Mouse (Mus musculus): ENCODE measurements around the gene Trem1. TPM values are rescaled to one million over a fixed set of nuclear protein-coding genes. Genes with fewer than 3 reads are reported as not detected.

Trem1 gene
- not detected in 2 replicates for polyA plus RNA-seq (2021; fragmentation: Nextera tagmentation)
- long read RNA-seq, experiment 1: 0 reads
- long read RNA-seq, experiment 2: 0 reads

DNA sequence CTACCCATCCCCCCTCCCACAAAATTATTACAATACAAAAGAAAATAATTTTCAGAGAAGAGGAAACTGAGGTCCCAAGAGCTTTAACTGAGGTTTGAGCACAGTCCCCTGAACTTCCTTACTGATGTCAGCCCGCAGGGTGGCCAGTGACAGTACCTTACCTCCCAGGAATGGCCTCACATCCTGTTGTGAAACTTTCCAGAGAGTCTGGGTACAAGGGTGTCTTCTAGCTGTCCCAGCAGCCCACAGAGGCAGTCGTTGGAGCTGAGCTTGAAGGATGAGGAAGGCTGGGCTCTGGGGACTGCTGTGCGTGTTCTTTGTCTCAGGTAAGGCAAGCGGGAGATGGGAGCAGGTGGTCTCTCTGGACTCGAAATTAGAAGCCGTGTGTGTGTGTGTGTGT is at the start of gene Trem1:
Gene Trem1 (plus strand): TSS at position 251 of the 400 bp plus-strand sequence.

DNA sequence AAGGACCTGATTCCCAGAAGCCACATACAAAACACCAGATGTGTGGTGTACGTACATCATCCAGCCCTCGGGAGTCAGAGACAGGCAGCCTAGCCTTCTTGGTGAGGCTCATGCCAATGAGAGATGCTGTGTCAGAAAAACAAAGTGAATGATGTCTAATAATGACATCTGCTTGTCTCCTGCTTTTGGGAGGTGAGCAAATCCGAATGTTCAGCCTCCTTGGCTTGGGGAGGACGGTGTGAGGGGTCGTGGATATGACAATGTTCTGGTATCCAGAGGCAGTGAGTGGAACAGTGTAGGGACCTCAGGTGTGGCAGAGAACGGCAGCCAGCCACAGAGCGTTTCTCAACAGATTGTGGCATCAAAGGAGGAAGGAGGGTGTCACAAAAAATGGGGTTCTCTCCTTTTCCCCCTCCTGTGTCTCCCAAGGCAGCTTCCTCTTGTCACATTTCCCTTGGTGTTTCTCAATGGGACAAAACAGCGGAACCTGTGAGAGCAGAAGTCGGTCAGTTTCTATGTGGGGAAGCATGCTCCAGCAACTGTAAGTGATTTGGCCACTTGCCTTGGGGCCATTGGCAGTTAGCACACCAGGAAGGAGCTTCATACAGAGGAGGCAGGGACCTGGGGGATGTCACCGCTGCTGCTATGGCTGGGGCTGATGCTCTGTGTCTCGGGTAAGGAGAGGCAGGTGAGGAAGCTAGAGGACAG is 14.8 kb downstream of the Trem1 start, which contains the start of gene Trem3:
Gene Trem3 (plus strand): TSS at position 557 of the 708 bp plus-strand sequence.

GRCm38 (mm10) chr17:48263741-48264362 is 31.3 kb downstream of the Trem1 start, which contains the start of gene Treml4:
Gene Treml4, plus strand, starts transcription at chr17:48264295.

Other genes starting within 250 kb of the Trem1 start
- not detected in 2 replicates for gene 1700122O11Rik, start 194.5 kb upstream of the Trem1 start, polyA plus RNA-seq (2021; fragmentation: Nextera tagmentation)
- gene 1700067P10Rik, start 143.4 kb upstream of the Trem1 start, polyA plus RNA-seq (2021; fragmentation: Nextera tagmentation): not detected in 2 replicates
- not detected in 2 replicates for gene 9830107B12Rik, start 86.5 kb upstream of the Trem1 start, polyA plus RNA-seq (2021; fragmentation: Nextera tagmentation)
- gene A530064D06Rik, start 65.5 kb upstream of the Trem1 start, polyA plus RNA-seq (2021; fragmentation: Nextera tagmentation): not detected in 2 replicates
- gene Trem3, start 15.0 kb downstream of the Trem1 start, polyA plus RNA-seq (2021; fragmentation: Nextera tagmentation): 0.15 TPM in 1 of 2 replicates, not detected in the other
- gene Treml4, start 31.5 kb downstream of the Trem1 start, polyA plus RNA-seq (2021; fragmentation: Nextera tagmentation): 0.18 TPM in 1 of 2 replicates, not detected in the other
- gene Treml2, start 66.7 kb downstream of the Trem1 start, polyA plus RNA-seq (2021; fragmentation: Nextera tagmentation): 0.04 and 0.18 TPM in 2 replicates
- 0.11 TPM in 1 of 2 replicates, not detected in the other for gene B430306N03Rik, start 83.4 kb downstream of the Trem1 start, polyA plus RNA-seq (2021; fragmentation: Nextera tagmentation)
- 33.7 and 42.8 TPM in 2 replicates for gene Trem2, start 113.6 kb downstream of the Trem1 start, polyA plus RNA-seq (2021; fragmentation: Nextera tagmentation)
- 0.11 and 0.16 TPM in 2 replicates for gene Treml1, start 127.1 kb downstream of the Trem1 start, polyA plus RNA-seq (2021; fragmentation: Nextera tagmentation)
- 1.4 and 2.7 TPM in 2 replicates for gene Nfya, start 177.1 kb downstream of the Trem1 start, polyA plus RNA-seq (2021; fragmentation: Nextera tagmentation)
- gene Oard1, start 177.2 kb downstream of the Trem1 start, polyA plus RNA-seq (2021; fragmentation: Nextera tagmentation): 26.5 and 28.5 TPM in 2 replicates
- 0.13 TPM in 1 of 2 replicates, not detected in the other for gene Apobec2, start 200.2 kb downstream of the Trem1 start, polyA plus RNA-seq (2021; fragmentation: Nextera tagmentation)
- 0.03 TPM in 1 of 2 replicates, not detected in the other for gene Tspo2, start 218.8 kb downstream of the Trem1 start, polyA plus RNA-seq (2021; fragmentation: Nextera tagmentation)
- 0.08 and 0.22 TPM in 2 replicates for gene Unc5cl, start 222.1 kb downstream of the Trem1 start, polyA plus RNA-seq (2021; fragmentation: Nextera tagmentation)